Comparison of ENCODE assay signal across 1 mouse cellular context in the genomic region with DNA sequence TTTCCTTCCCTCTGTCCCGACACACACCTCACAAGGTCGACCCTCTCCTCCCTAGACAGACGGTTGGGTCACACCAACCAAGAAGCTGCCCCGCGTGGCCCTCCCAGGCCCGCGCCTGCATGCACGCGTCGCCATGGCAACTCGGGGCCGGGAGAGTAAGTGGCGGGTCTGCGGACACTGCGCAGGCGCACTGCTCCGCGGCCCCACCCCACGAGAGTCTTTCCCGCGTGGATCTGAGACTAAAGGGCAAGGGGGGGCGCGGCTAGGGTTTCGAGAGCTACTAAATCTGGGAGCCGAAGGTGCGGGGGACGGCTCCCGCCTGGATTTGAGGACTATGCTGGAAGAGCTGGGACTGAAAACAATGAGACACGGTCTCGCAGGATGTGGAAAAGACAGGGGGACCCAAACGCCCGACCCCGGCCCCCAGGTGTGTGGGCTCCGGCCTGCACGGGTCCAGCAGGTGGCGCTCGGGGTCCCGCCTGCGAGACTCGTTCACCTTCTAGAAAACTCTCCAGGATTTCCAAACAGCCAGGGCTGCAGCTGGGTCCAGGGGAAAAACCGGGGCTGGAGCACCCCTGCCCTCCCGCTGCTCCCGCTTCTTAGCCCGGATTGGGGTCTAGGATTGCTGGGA.
TF ChIP-seq lines count a peak whose summit lies in the region.

No protein-coding gene starts in this region.

TF ChIP-seq in CH12.LX, 34 proteins besides CTCF, POLR2A, EP300 and RAD21 (continued from another document):
- TF ChIP-seq SMC3 (IDR thresholded peaks at IDR 0.05; ENCODE audit: low read depth, low read length), result peak; percentile 64
- no peak for TF ChIP-seq TBP (conservative IDR thresholded peaks at IDR 0.05; ENCODE audit: low read depth, low read length)
- TF ChIP-seq IRF4 (IDR thresholded peaks at IDR 0.05; ENCODE audit: low read depth, low read length), result peak; percentile 45; the same call in 1 of the 2 replicates
- TF ChIP-seq JUND (conservative IDR thresholded peaks at IDR 0.05; ENCODE audit: low read depth, low read length), result no peak
- no peak for TF ChIP-seq CHD2 (IDR thresholded peaks at IDR 0.05; ENCODE audit: low read length)
- peak; percentile 81 for TF ChIP-seq NRF1 (IDR thresholded peaks at IDR 0.05; ENCODE audit: low read depth, low read length)
- TF ChIP-seq SIN3A (IDR thresholded peaks at IDR 0.05; ENCODE audit: low read length), result no peak
- TF ChIP-seq JUN (IDR thresholded peaks at IDR 0.05; ENCODE audit: insufficient read depth, low read depth, low read length), result no peak
- TF ChIP-seq USF1 (IDR thresholded peaks at IDR 0.05; ENCODE audit: low read depth, low read length), result no peak
- TF ChIP-seq MXI1 (IDR thresholded peaks at IDR 0.05; ENCODE audit: low read depth, low read length), result peak; percentile 45; the same call in 1 of the 2 replicates
- 0 out of 2 replicates have a peak, but pooled peaks have one; percentile 25 for TF ChIP-seq TCF12 (IDR thresholded peaks at IDR 0.05; ENCODE audit: low read depth, low read length)
